Mouse (Mus musculus) v-Abl transformed pro-B cells (cell line): ENCODE measurements around the gene Tex12.

Experiments
- in situ Hi-C, 2 experiments: fragments of 400-800 bp; cut with MboI; formaldehyde crosslinking; loops; one replicate each; pipeline ENCODE4 v1.15.1; 2025; ENCODE audit not compliant: unreplicated experiment in 2 of 2

The Tex12 gene

DNA sequence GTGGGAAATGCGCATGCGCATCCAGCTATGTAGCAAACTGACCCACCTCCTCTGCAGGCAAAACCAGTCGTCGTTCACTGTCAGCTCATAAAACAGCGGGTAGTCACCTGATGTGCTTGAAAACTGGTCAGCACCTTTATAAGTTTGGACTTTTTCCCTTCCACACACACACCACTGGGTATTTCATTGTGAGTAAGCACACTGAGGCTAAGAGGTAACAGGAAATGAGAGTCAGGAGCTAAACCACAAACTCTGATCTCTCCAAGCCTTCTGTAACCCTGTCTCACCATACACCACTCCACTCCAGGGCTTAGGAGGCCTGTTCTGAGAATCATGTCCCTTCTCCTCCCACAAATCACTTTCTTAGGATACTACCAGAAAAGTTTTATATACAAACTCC, 35.5 kb downstream of the Tex12 start:
- in situ Hi-C loops, result loop anchor here (5.0 to 25.0 kb wide), 3 partner anchors 72 to 1038 kb away; partner anchors contain the start of genes Fdxacb1 (in 1 of the 2) and Ttc12 (in 1 of the 2)

GRCm38 (mm10) chr9:50524936-50525335, 36.2 kb downstream of the Tex12 start:
- in situ Hi-C loops, result loop anchor here (5.0 to 25.0 kb wide), 8 partner anchors 67 to 1038 kb away; partner anchors contain the start of genes Fdxacb1 (in 1 of the 2) and Ttc12 (in 1 of the 2)

DNA sequence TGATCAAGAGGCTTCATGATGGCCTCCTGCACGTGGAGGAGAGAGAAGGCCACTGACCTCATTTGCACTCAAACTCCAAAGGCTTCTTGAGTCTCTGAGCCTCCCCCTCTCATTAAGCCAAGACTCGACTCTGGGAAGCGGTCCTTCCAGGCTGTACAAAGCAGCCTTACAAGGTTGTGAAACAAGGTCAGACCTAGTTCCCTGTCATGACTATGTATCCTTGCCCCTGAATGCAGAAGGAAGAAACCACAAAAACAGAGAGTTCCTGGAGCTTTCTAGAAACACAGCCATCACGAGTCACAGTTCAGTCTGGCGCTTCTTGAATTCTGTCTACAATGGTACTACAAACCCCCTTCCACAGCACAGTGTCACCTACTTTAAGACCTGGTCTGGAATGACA, 38.6 kb downstream of the Tex12 start:
- in situ Hi-C loops, result loop anchor here (5.0 to 10.0 kb wide), 6 partner anchors 65 to 490 kb away; partner anchors contain the start of gene Fdxacb1 (in 1 of the 2)

- in situ Hi-C loops, result loop anchor here (5.0 to 10.0 kb wide), 6 partner anchors 64 to 491 kb away; partner anchors contain the start of gene Fdxacb1 (in 1 of the 2)
Observed at GRCm38 (mm10) chr9:50521562-50521961, 39.6 kb downstream of the Tex12 start.

DNA sequence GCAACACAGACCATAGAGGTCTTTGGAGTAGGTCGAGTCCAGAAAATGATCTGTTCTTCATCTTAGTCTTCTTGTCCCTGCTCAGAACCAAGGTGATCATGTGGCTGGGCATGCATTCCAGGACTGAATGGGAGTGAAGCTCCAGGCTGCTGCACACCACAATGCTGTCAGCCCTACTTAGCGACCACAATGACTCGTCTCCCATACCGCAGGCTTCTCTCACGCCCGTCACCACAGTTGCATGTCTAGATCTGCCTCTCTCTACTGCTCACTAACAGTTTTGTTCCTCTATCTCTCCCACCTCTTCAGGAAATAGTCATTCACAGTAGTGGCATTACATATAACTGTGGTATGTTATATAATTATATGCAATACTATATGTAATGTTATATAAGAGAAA, 40.4 kb downstream of the Tex12 start:
- in situ Hi-C loops, result loop anchor here (5.0 to 10.0 kb wide), 6 partner anchors 63 to 492 kb away; partner anchors contain the start of gene Fdxacb1 (in 1 of the 2)

DNA sequence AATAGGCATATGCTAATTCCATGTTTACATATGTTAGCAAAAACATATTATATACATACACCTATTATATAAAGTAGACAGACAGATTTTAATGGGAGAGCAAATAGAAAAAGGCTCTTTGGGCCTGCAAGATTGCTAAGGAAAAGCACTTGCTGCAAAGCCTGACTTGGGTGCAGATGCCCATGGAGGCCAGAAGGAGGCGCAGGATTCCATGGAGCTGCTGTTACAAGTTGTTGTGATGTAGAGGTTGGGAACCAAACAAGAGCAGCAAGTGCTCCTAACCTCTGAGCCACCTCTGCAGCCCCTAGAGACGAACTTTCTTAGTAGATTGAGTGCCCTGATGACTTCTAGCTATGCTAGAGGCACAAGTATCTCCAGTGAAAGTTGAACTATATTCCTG, 42.3 kb downstream of the Tex12 start:
- in situ Hi-C loops, result loop anchor here in 1 of 2 experiments (10.0 kb wide), 1 partner anchor 54 kb away; no protein-coding TSS in a partner anchor

DNA sequence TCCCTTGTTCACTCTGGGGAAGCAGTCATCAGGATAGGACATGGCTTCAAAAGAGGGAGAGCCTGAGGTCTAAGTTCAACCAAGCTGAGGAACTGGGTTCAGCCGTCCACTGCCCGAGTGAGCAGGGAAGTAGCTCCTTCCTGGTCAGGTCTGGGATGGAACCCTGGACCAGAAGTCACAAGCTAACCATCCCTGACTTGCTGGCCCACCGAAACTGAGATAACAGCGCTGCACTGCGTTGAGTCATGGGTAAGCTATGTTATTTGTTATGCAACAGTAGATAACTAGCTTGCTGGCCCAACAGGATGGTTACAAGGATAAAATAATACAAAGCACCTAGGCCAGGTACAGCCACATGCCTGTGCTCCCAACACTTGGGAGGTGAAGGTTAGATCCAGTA, 45.7 kb downstream of the Tex12 start:
- in situ Hi-C loops, result loop anchor here in 1 of 2 experiments (10.0 kb wide), 1 partner anchor 51 kb away; no protein-coding TSS in a partner anchor

GRCm38 (mm10) chr9:50507570-50507969, 53.6 kb downstream of the Tex12 start:
- in situ Hi-C loops, result no loop called here
